Mouse (Mus musculus) midbrain, embryonic 14.5 days (tissue): ENCODE measurements around the gene Gpr83. TPM values are rescaled to one million over a fixed set of nuclear protein-coding genes. Genes with fewer than 3 reads are reported as not detected.

Source experiments
- polyA plus RNA-seq: library from polyadenylated mRNA; unstranded; fragments of >200 nt; fragmentation: Nextera tagmentation; extraction: Ambion mirVana; gene quantifications from 2 replicates; pipeline ENCODE4 v1.2.1, GENCODE M21; 2014

Gene Gpr83
- polyA plus RNA-seq, 1 experiment from 2014 or later: 3.5 TPM

Other genes starting within 250 kb of the Gpr83 start
- 8.7 and 12.5 TPM in 2 replicates for gene Amotl1, start 215.2 kb upstream of the Gpr83 start, polyA plus RNA-seq
- 0.40 and 0.41 TPM in 2 replicates for gene Piwil4, start 119.5 kb upstream of the Gpr83 start, polyA plus RNA-seq
- gene Fut4, start 107.8 kb upstream of the Gpr83 start, polyA plus RNA-seq: 1.3 and 1.9 TPM in 2 replicates
- 0.67 and 1.2 TPM in 2 replicates for gene 1700012B09Rik, start 89.2 kb upstream of the Gpr83 start, polyA plus RNA-seq
- 9.0 and 16.1 TPM in 2 replicates for gene Mre11a, start 75.6 kb upstream of the Gpr83 start, polyA plus RNA-seq
- 32.2 and 35.4 TPM in 2 replicates for gene Ankrd49, start 75.4 kb upstream of the Gpr83 start, polyA plus RNA-seq
- gene Izumo1r, start 43.7 kb downstream of the Gpr83 start, polyA plus RNA-seq: not detected in 2 replicates
- gene Panx1, start 185.3 kb downstream of the Gpr83 start, polyA plus RNA-seq: 205 and 243 TPM in 2 replicates